ENCODE assay signal across 10 mouse cellular contexts in genomic region chr10:84386625-84387242, GRCm38 (mm10). TPM values are rescaled to one million over a fixed set of nuclear protein-coding genes. Genes with fewer than 3 reads are reported as not detected.
A peak's percentile ranks its signal among the peaks of the same experiment; 100 is the strongest.
DNase-seq lines count a peak whose midpoint lies in the region; ATAC-seq and TF ChIP-seq lines count a peak whose summit lies in the region.
"Had no signal": no experiment of that assay in that cellular context is flagged by ENCODE, and none has a peak within 500 bp of the region (broad histone marks: within the 10 kb centered on the region; RNA-seq: fewer than 3 reads in every experiment).

No protein-coding gene starts in this region.

- no peak overlapping the region for H3K4me2 ChIP-seq in hindbrain, embryonic 12.5 days (replicated peaks)
- H3K4me2 ChIP-seq in hindbrain, embryonic 16.5 days (ENCODE audit: low read length) = no peak overlapping the region
- no peak overlapping the region for H3K4me2 ChIP-seq in midbrain, embryonic 13.5 days (replicated peaks)
- H3K4me2 ChIP-seq in midbrain, embryonic 11.5 days = no peak overlapping the region
- peak overlapping the region; percentile 53; the same call in 1 of the 2 replicates for H3K4me2 ChIP-seq in heart, postnatal 0 days (ENCODE audit: low read depth, low read length)
- H3K4me2 ChIP-seq: liver, embryonic 15.5 days had no signal

- peak; percentile 25 for DNase-seq in cerebellum, adult 11-12 months
- no peak for DNase-seq in cerebellum, postnatal 25 days
- no peak for DNase-seq in midbrain, embryonic 11.5 days (ENCODE audit: low spot score, missing footprints)
- no peak for DNase-seq in heart, postnatal 0 days (ENCODE audit: low spot score)
- no peak for DNase-seq in urinary bladder, postnatal 36 days (ENCODE audit: low spot score in 2 of 2)
- DNase-seq: thymus, adult 18-20 months had no signal

- 57% methylated on average over 13 of the region's 13 CpGs for WGBS in hindbrain, embryonic 12.5 days
- WGBS in hindbrain, embryonic 16.5 days = 56% methylated on average over 13 of the region's 13 CpGs
- WGBS in midbrain, embryonic 13.5 days = 65% methylated on average over 13 of the region's 13 CpGs
- 71% methylated on average over 13 of the region's 13 CpGs for WGBS in midbrain, embryonic 11.5 days
- 38% methylated on average over 13 of the region's 13 CpGs for WGBS in heart, postnatal 0 days

- H3K27ac ChIP-seq in hindbrain, embryonic 12.5 days = peak overlapping the region; percentile 58; the same call in 1 of the 2 replicates
- H3K27ac ChIP-seq in hindbrain, embryonic 16.5 days (ENCODE audit: low read depth, low read length) = no peak overlapping the region
- H3K27ac ChIP-seq in midbrain, embryonic 13.5 days = 0 out of 2 replicates have a peak overlapping the region, but pooled peaks have one; percentile 3
- H3K27ac ChIP-seq in midbrain, embryonic 11.5 days (ENCODE audit: low read depth, low read length) = no peak overlapping the region
- peak overlapping the region; percentile 92 for H3K27ac ChIP-seq in heart, postnatal 0 days (ENCODE audit: low read depth)
- H3K27ac ChIP-seq: liver, embryonic 15.5 days had no signal

- H3K9me3 ChIP-seq in hindbrain, embryonic 12.5 days (replicated peaks) = no peaks in the 10 kb centered on the region
- H3K9me3 ChIP-seq in hindbrain, embryonic 16.5 days (ENCODE audit: control insufficient read depth, low read length) = no peaks in the 10 kb centered on the region
- H3K9me3 ChIP-seq in midbrain, embryonic 13.5 days = no peaks in the 10 kb centered on the region
- no peaks in the 10 kb centered on the region for H3K9me3 ChIP-seq in midbrain, embryonic 11.5 days (ENCODE audit: control insufficient read depth, low read length)
- no peaks in the 10 kb centered on the region for H3K9me3 ChIP-seq in heart, postnatal 0 days (replicated peaks; ENCODE audit: control insufficient read depth, low read length)
- H3K9me3 ChIP-seq: liver, embryonic 15.5 days had no signal

- peaks cover 3% of the 10 kb centered on the region; the same call in 1 of the 2 replicates for H3K36me3 ChIP-seq in hindbrain, embryonic 12.5 days
- H3K36me3 ChIP-seq in hindbrain, embryonic 16.5 days (ENCODE audit: control insufficient read depth, insufficient read depth, low read length) = no peaks in the 10 kb centered on the region
- no peaks in the 10 kb centered on the region; the same call in 1 of the 2 replicates for H3K36me3 ChIP-seq in midbrain, embryonic 13.5 days
- H3K36me3 ChIP-seq in midbrain, embryonic 11.5 days (ENCODE audit: control insufficient read depth, insufficient read depth, low read length) = no peaks in the 10 kb centered on the region
- peaks cover 6% of the 10 kb centered on the region for H3K36me3 ChIP-seq in heart, postnatal 0 days (replicated peaks; ENCODE audit: control insufficient read depth, insufficient read depth, low read length)
- H3K36me3 ChIP-seq: liver, embryonic 15.5 days had no signal

- ATAC-seq in hindbrain, embryonic 12.5 days (ENCODE audit: low FRiP score) = no peak
- ATAC-seq in hindbrain, embryonic 16.5 days = no peak
- ATAC-seq in midbrain, embryonic 13.5 days = no peak
- no peak for ATAC-seq in midbrain, embryonic 11.5 days (ENCODE audit: low FRiP score)
- no peak for ATAC-seq in heart, postnatal 0 days (ENCODE audit: insufficient read depth, low read depth)

- peaks cover 73% of the 10 kb centered on the region for H3K4me1 ChIP-seq in hindbrain, embryonic 12.5 days
- H3K4me1 ChIP-seq in hindbrain, embryonic 16.5 days (ENCODE audit: control insufficient read depth, insufficient read depth, low read depth, low read length) = peaks cover 33% of the 10 kb centered on the region
- peaks cover 68% of the 10 kb centered on the region for H3K4me1 ChIP-seq in midbrain, embryonic 13.5 days (replicated peaks)
- H3K4me1 ChIP-seq in midbrain, embryonic 11.5 days (ENCODE audit: control insufficient read depth, insufficient read depth, low read length) = peaks cover 58% of the 10 kb centered on the region
- H3K4me1 ChIP-seq in heart, postnatal 0 days (ENCODE audit: control insufficient read depth, insufficient read depth) = peaks cover 63% of the 10 kb centered on the region

- no peak overlapping the region for H3K4me3 ChIP-seq in hindbrain, embryonic 12.5 days
- H3K4me3 ChIP-seq in hindbrain, embryonic 16.5 days (ENCODE audit: low read length) = no peak overlapping the region
- H3K4me3 ChIP-seq in midbrain, embryonic 13.5 days (replicated peaks) = no peak overlapping the region
- no peak overlapping the region for H3K4me3 ChIP-seq in midbrain, embryonic 11.5 days (ENCODE audit: low read depth, low read length)
- H3K4me3 ChIP-seq in heart, postnatal 0 days (ENCODE audit: low read depth, low read length) = no peak overlapping the region
- H3K4me3 ChIP-seq: liver, embryonic 15.5 days had no signal

- H3K9ac ChIP-seq in hindbrain, embryonic 12.5 days = no peak overlapping the region
- H3K9ac ChIP-seq in hindbrain, embryonic 16.5 days (ENCODE audit: low read depth, low read length) = no peak overlapping the region
- H3K9ac ChIP-seq in midbrain, embryonic 13.5 days (replicated peaks) = no peak overlapping the region
- no peak overlapping the region for H3K9ac ChIP-seq in midbrain, embryonic 11.5 days (ENCODE audit: low read length)
- no peak overlapping the region for H3K9ac ChIP-seq in heart, postnatal 0 days (replicated peaks; ENCODE audit: low read depth, low read length)
- H3K9ac ChIP-seq: liver, embryonic 15.5 days had no signal

- no peak for TF ChIP-seq CTCF in heart, postnatal 0 days (IDR thresholded peaks at IDR 0.05; ENCODE audit: low read depth)

- TF ChIP-seq EP300 in heart, postnatal 0 days (IDR thresholded peaks at IDR 0.05; ENCODE audit: low read depth) = no peak

- no peaks in the 10 kb centered on the region for H3K27me3 ChIP-seq in hindbrain, embryonic 12.5 days
- no peaks in the 10 kb centered on the region for H3K27me3 ChIP-seq in hindbrain, embryonic 16.5 days (replicated peaks; ENCODE audit: control insufficient read depth, insufficient read depth, low read length)
- no peaks in the 10 kb centered on the region for H3K27me3 ChIP-seq in midbrain, embryonic 13.5 days
- H3K27me3 ChIP-seq in midbrain, embryonic 11.5 days (ENCODE audit: control insufficient read depth, insufficient read depth, low read length) = no peaks in the 10 kb centered on the region
- no peaks in the 10 kb centered on the region for H3K27me3 ChIP-seq in heart, postnatal 0 days (ENCODE audit: control insufficient read depth, insufficient read depth, low read length)
- H3K27me3 ChIP-seq: liver, embryonic 15.5 days had no signal

RNA-seq across cellular contexts. Expression of gene Nuak1, which starts 53.7 kb away (rescaled TPM):
- 4.6 and 4.9 TPM in 2 replicates for polyA plus RNA-seq in hindbrain, embryonic 12.5 days (2016; fragmentation: Nextera tagmentation; extraction: Ambion mirVana)
- 4.7 and 5.4 TPM in 2 replicates for polyA plus RNA-seq in hindbrain, embryonic 16.5 days (2015; fragmentation: Nextera tagmentation; extraction: Ambion mirVana)
- 4.9 and 5.0 TPM in 2 replicates for polyA plus RNA-seq in midbrain, embryonic 13.5 days (2015; fragmentation: Nextera tagmentation; extraction: Ambion mirVana)
- polyA plus RNA-seq in midbrain, embryonic 11.5 days (2014; fragmentation: Nextera tagmentation; extraction: Ambion mirVana) = 4.8 TPM in 2 replicates
- total RNA-seq in heart, postnatal 0 days (2014; rRNA removed; ENCODE audit: low replicate concordance) = 33.6 and 36.8 TPM in 2 replicates
- polyA plus RNA-seq in heart, postnatal 0 days (2015; fragmentation: Nextera tagmentation; extraction: Ambion mirVana) = 1.4 and 1.7 TPM in 2 replicates

Comparison
In these comparisons a context has a peak if more than half of its experiments do, and no peak if none do; other contexts are left out.
1. H3K27ac ChIP-seq: peak in hindbrain, embryonic 12.5 days (single experiment), midbrain, embryonic 13.5 days (single experiment) and heart, postnatal 0 days (single experiment); none in hindbrain, embryonic 16.5 days (single experiment) and midbrain, embryonic 11.5 days (single experiment).